Mouse (Mus musculus): ENCODE measurements around the gene Igdcc3.

GRCm38 (mm10) chr9:65109132-65110072 lies 31.6 kb upstream of the Igdcc3 start:
- TF ChIP-seq POLR2A (IDR thresholded peaks at IDR 0.05; ENCODE audit: low read depth, low read length) (no peak), MAX (IDR thresholded peaks at IDR 0.05; ENCODE audit: low read length) (no peak), E2F4 (IDR thresholded peaks at IDR 0.05; ENCODE audit: insufficient replicate concordance, low read depth, low read length) (no peak), CTCF (conservative IDR thresholded peaks at IDR 0.05 in 1 of 2, IDR thresholded peaks at IDR 0.05 in 1 of 2; ENCODE audit: low read depth in 2 of 2, low read length in 2 of 2) (no peak), NRF1 (IDR thresholded peaks at IDR 0.05; ENCODE audit: low read depth, low read length) (no peak), HCFC1 (IDR thresholded peaks at IDR 0.05; ENCODE audit: low read depth, low read length) (no peak), SIN3A (IDR thresholded peaks at IDR 0.05; ENCODE audit: low read length) (no peak), POLR2AphosphoS2 (IDR thresholded peaks at IDR 0.05; ENCODE audit: low read depth, low read length) (no peak), ZNF384 (IDR thresholded peaks at IDR 0.05; ENCODE audit: low read depth, low read length) (no peak)

All from CH12.LX (cell line).